Mouse (Mus musculus): ENCODE data around the gene Ptprn2.

The Ptprn2 gene

DNA sequence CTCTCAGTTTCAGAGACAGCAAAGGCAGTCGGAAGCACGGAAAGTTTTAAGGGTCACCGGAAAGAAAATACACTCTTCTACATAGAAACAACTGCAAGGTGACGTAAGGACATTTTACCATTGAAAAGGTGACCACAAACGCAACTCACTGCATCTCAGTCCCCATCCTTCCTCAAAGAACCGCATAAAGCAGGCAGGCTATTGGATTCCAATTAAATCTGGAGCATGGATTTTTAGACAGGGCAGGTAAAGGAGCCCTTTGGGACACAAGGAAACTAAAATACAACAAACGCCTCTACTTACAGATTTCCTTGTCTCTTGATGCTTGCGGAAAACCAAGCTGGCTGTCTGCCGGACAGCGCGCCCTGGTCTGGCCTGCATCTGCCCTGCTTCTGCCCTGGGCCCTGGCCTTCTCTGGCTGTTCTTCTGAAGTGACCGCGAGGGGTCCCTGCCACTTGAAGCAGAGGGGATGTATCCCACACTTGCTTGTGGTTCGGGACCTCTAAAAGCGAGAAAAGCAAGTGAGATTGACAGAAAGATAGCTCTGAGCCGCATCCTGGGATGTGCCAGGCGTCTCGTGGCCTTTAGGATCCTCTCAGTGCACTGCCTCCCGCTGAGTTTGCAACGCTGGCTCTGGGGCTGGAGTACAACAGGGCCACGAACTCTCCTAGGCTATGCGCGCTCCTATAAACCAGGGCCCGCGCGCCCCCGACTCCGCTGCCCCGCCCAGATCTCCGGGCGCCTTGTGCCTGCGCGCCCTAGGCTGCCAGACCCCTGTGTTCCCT, 665.3 kb downstream of the Ptprn2 start:
- no peak for DNase-seq (ENCODE audit: low read depth)

DNA sequence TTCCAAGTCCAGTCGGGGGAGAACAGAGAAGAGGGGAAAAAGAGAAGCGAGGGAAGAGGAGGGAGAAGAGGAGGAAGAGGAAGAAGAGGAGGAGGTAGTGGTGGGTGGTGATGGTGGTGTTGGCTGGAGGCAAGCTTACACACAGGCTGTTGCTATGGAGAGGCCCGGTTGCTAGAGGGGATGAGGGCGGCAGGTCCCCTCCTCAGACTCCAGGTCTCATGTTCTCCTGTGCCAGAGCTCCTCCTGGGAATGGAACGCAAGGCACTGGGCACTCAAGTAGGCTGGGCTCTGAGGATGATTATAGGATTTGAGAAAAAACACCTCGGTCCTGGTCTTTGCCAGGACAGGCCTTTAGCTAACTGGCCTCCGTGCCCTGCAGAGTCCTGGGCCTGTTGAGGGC, 666.1 kb downstream of the Ptprn2 start:
- no peak for DNase-seq (ENCODE audit: low read depth)

DNA sequence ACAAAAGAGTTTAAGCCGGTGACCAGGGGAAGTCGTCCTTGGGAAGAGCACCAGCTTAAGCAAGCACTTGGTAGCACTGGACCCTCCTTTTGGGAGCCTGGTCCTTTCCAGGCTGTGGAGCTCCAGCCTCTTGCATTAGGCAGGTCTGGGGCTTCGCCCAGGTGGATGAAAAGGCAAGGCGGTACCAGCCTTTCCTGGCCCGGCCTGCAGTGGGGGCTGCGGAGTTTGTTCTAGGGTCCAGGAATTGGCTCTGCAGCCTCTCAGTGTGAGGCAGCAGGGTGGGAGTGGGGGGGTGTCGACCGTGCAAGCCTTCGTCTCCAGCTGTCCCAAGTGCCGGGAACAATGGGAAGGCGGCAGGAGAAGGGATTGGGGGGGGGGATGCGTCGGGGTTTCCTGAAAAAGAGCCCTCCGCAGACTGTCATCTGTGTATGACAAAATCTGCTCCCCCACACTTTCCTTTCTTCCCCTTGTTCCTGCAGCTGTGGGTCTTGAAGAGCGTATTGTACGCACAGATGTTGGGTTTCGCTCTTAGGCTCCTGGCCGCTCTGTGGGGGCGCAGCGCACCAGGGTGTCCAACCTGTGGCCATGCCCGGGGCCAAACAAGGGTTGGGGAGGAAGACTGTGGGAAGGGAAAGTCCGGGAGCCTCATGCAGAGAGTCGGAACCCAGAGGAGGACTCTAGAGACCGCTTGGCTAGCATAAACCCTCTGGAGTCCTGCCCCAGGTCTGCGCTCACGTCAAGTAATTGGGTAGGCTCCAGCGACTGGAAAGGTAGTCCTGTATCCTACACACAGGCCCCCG, 667.0 kb downstream of the Ptprn2 start:
- no peak for DNase-seq (ENCODE audit: low read depth)

DNA sequence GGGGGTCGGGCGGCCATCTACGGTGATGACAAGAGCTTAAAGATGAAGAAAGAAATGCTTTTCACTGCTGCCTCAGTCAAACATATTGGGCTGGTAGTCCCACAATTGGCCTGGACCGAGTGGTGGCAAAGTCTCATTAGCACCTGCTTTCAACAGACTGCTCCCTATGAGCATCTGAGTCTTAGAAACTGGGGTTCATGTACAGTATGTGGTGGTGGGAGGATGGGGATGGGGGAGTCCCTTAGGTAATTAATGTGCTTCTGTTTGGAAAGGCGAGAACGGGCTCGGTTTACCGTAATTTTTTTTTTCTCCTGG, 667.6 kb downstream of the Ptprn2 start:
- DNase-seq (ENCODE audit: low read depth): no peak

- no peak for DNase-seq (ENCODE audit: low read depth)
These were observed 668.3 kb downstream of the Ptprn2 start for GRCm38 (mm10) chr12:117153671-117154355.

GRCm38 (mm10) chr12:117154356-117155243, 669.1 kb downstream of the Ptprn2 start:
- DNase-seq (ENCODE audit: low read depth): no peak

- DNase-seq (ENCODE audit: low read depth): no peak
These were observed 670.0 kb downstream of the Ptprn2 start for GRCm38 (mm10) chr12:117155307-117156220.

- no peak for DNase-seq (ENCODE audit: low read depth)
These were observed 670.7 kb downstream of the Ptprn2 start for GRCm38 (mm10) chr12:117156256-117156655.

DNA sequence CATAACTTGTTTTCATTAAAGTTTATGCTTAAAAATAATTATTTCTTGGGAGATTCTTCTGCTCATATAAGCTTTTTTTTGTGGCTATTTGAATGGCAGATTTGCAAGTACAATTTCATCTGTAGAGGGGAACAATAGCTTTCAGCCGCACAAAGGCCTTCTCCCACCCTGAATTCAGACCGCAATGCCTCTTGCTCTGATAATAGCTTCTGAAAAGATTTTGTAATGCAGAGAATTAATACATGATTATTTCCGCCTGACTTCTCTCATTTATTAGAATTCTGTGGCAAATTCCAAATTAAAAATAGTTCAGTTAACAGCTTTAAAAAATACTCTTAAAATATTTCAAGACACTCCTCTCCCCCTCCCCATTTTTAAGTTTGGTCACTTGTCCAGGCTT, 671.3 kb downstream of the Ptprn2 start:
- DNase-seq (ENCODE audit: low read depth): no peak

DNA sequence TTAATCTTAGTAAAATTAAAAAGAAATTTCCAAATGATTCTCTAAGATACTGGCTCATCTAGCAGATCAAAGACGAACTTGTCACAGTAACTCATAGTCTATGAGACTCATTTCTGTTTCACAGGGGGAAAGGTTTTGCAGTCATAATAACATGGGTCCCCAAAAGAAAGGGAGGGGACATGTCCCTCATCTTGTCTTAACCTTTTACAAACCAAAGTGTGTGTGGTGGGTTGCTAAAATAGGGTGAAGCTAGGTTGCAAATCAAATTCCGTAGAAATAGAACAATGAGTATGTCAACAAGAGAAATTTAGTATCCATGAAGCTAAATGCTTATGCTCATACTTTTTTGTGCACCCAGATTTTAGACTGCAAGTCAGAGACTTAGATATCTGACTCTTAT, 671.7 kb downstream of the Ptprn2 start:
- no peak for DNase-seq (ENCODE audit: low read depth)

- no peak for DNase-seq (ENCODE audit: low read depth)
These were observed 672.3 kb downstream of the Ptprn2 start for GRCm38 (mm10) chr12:117157660-117158386.

DNA sequence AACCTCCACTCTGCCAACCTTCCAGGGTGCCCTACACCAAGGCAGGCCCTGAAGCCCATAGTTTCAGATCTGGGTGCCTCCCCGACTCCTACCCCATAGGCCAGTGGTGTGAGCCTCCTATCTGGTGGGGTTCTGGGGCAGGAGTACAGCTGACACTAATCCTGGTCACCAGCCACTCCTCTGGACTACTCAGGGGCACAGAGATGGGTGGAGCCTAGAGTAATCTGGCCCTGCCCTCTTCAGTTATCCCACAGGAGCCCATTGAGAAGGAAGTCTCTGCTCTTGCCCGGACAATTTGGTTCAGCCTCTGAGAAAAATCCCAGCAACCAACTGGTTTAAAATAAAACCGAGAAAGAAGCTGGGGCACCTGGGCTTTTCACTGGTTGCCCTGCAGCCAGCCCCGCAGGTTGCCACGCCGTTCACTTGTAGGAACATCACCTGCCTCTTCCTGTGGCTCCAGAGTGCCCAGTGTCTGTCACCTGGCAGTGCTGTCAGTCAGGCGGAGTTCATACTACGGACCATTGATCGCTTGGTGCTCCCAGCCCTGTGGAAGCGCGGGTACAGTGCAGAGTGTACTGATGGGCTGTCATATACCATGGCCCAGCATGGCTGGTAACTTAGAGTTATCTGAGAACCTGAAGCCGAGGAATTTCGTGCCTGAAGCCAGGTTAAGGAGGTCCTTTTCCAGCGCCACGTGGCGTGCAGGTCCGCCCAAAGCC, 673.6 kb downstream of the Ptprn2 start:
- no peak for DNase-seq (ENCODE audit: low read depth)

- DNase-seq (ENCODE audit: low read depth): no peak
These were observed 674.2 kb downstream of the Ptprn2 start for GRCm38 (mm10) chr12:117159669-117160210.

DNA sequence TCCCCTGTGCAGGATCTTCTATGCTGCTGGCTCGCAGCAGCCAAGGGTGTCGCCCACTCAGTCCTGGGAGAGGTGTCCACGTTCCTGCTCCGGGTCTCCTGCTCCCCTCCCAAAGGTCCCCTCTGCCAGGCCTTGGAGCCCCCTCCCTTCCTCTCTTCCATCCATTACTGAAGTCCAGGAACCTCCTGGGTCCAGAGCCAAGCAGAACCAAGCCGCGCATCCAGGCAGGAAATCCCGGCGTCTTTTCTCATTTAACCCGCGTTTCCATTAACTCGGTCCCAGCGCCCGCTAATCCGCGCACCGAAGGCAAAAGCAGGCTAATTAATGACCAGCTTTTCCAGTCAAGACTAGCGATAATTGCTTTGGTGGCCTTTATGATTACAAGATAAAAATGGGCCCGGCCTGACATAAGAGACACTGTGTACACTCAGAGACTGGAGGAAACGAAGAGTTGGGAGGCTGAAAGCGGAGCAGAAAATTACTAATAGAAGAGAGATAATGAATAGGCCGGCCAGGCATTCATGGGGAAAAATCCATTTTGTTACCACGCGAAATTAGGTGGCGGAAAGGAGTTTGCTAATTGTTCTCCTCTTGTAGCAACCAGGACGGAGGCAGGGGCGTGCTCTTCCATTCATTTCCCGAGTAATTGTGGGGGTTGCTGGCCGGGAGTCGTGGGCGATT, 674.8 kb downstream of the Ptprn2 start:
- DNase-seq (ENCODE audit: low read depth): no peak

DNA sequence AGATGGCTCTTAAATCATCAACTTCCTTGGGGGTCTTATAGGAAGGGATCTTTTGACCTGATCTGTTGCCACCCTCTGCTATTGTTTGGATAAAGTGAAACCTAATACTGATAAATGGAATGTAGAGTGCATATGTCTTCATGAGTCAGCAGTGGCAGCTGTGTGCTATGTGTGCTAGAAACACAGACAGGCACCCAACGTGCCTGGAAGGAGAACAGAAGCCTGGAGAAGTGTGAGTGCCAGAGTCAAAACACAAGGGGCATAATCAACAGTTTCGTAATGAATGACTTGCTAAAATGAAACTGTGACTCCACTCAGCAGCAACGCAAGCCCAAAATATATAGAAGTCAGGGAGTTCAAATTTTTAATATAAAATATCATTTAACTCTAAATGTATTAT, 676.7 kb downstream of the Ptprn2 start:
- DNase-seq (ENCODE audit: low read depth): no peak

DNA sequence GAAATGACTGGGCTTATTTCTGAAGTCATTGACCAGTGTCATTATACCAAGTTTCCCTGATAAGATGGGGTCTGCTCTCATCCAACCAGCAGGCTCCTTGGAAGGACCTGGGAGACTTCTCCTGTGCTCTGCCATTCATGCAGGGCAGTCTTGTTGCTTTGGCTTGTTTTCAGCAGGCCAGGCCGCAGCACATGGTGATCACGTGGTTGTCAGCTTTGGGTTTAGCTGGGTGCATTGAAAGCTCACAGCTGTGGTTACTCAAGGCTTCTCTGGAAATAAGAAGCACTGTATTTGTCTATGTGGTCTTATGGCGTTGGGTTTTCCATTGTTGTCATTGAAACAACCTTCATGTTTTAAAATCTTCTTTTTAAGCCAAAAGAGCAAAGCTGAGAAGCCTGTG, 678.3 kb downstream of the Ptprn2 start:
- DNase-seq (ENCODE audit: low read depth): no peak

DNA sequence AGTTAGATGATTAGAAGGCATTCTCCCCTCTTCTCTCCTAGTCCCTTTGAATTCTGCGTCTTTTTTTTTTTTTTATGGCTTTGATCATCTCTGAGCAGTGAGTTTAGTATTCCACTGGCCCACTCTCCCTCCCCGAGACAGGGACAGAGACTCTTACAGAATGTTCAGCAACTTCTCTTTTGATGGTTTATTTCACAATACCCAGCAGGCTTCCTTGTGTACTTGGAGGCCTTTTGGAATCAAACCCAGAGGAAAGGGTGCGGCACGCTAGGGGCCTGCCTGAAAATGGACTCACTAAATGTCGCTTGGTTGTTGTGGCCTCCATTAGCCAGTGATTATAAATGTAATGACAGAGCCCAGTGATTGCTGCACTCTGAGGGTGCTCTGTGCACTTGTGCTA, 680.7 kb downstream of the Ptprn2 start:
- DNase-seq (ENCODE audit: low read depth): no peak

GRCm38 (mm10) chr12:117169670-117170069, 684.1 kb downstream of the Ptprn2 start:
- no peak for DNase-seq (ENCODE audit: low read depth)

DNA sequence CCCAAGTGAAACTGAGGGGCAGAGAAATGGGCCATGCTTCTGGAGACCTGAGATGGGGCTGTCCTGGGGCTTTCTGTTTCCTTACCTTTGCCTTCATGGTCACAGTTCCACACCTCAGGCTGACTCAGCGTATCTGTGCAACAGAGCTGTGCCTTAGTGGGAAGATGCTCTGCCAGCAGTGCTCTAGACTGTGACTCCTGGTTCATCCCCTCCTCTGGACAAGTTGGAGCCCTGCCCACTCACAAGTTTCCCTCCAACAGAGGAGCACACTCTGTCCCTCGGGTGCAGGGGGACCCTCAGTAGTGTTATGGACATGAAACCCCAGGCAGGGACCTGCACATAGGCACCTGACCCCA, 687.0 kb downstream of the Ptprn2 start:
- DNase-seq (ENCODE audit: low read depth): no peak
